Mouse (Mus musculus) kidney, adult 18-20 months (tissue): ENCODE measurements at regions not wholly inside any gene's neighbourhood (a gene's known extent, or its start where the extent isn't known, plus 50 kb on each side); places are given as distances from the start of the nearest gene placed in this dataset.

Experiments
- DNase-seq: peaks from one replicate; pipeline ENCODE4 v3.0.0; 2021

GRCm38 (mm10) chr10:55485396-55486025, 621.2 kb upstream of the Msl3l2 start:
- DNase-seq, result peak; percentile 49

GRCm38 (mm10) chr10:55522706-55523105, 584.0 kb upstream of the Msl3l2 start:
- no peak for DNase-seq

- DNase-seq, result no peak
These were observed 569.3 kb upstream of the Msl3l2 start for GRCm38 (mm10) chr10:55537410-55537809.

- DNase-seq, result no peak
These were observed 560.0 kb upstream of the Msl3l2 start for GRCm38 (mm10) chr10:55546441-55547430.

- DNase-seq, result no peak
These were observed 541.8 kb upstream of the Msl3l2 start for GRCm38 (mm10) chr10:55564961-55565360.

- DNase-seq, result no peak
These were observed 534.0 kb upstream of the Msl3l2 start for GRCm38 (mm10) chr10:55572689-55573088.

GRCm38 (mm10) chr10:55591013-55591412, 515.7 kb upstream of the Msl3l2 start:
- DNase-seq, result no peak

GRCm38 (mm10) chr10:55591896-55592295, 514.8 kb upstream of the Msl3l2 start:
- DNase-seq, result no peak

GRCm38 (mm10) chr10:55624566-55625287, 482.0 kb upstream of the Msl3l2 start:
- DNase-seq, result no peak

GRCm38 (mm10) chr10:55641332-55641731, 465.4 kb upstream of the Msl3l2 start:
- DNase-seq, result no peak
